Mouse (Mus musculus) central nervous system, embryonic 14 days (tissue): ENCODE measurements around the gene Tmem30c. TPM values are rescaled to one million over a fixed set of nuclear protein-coding genes. Genes with fewer than 3 reads are reported as not detected.

Experiments
- polyA plus RNA-seq: library from polyadenylated mRNA; depleted of rRNA; stranded (reverse); fragments of >200 nt; gene quantifications from 2 replicates; pipeline ENCODE4 v1.2.3, GENCODE M21; 2012; rRNA removed

The Tmem30c gene
- 1.2 and 1.3 TPM in 2 replicates for polyA plus RNA-seq

DNA sequence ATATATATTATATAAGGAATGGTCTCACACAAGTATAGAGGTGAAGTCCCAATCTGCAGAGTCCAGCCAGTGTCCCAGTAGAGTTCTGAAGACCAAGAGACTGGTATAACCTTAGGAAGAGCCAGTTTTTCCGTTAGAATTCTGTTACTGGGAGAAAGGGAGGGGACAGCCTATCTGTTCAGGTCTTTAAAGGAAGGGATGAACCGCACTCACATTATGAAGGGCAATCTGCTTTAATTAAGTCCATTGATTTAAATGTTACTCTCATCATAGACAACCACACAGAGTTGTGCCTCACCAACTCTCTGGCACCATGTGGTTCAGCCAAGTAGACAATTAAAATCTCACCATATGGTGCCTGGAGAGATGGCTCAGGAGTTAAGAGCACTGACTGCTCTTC, at the start of gene Tmem30c:
Tmem30c (minus strand) TSS at position 101 of the 400 bp plus-strand sequence.

DNA sequence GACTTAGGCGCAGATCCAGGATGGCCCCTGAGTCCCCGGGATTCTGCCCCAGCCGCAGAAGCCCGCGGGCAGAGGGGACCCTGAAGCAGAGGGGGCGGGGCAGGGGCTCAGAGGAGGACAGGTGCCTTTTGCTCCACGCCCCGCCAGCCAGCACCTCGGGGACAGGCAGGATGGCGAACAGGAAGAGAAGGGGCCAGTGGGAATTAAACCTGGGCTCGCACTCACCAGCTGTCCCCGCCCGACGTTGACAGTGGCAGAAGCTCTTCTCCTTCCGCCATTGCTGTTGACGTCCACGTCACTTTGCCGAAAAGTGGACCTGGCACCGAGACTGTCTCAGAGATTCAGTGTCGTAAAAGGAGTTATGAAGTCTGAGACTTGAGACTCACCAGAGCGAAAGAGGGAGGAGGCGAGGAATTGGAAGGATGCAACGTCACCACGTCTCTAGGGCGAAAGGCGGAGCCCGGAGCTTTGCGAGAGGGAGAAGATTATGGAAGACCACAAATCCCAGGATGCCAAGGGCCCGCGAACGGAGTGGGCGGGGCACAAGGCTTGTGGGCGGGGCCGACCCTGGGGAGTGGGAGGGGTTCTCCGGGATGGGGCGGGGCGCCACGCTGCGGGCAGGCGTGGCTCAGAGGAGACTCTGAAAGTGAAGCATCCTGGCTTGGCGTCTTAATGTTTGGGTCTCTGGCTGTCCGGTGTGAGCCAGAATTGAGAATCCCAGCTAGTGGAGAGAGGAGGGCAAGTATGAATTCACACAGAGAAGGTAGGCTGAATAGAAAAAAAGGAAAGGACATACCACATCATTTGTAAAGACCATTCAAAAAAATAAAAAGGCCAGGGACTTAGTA, 61.4 kb downstream of the Tmem30c start, which contains the start of gene Tbc1d23:
Tbc1d23 (minus strand) TSS at position 416 of the 848 bp plus-strand sequence.

Other genes starting within 250 kb of the Tmem30c start
- gene Tmem45a2, start 221.5 kb downstream of the Tmem30c start, polyA plus RNA-seq, result not detected in 2 replicates
- gene Tomm70a, start 171.2 kb downstream of the Tmem30c start, polyA plus RNA-seq, result 46.2 and 50.4 TPM in 2 replicates
- gene Nit2, start 125.5 kb downstream of the Tmem30c start, polyA plus RNA-seq, result 22.7 and 25.1 TPM in 2 replicates
- 50.6 and 56.0 TPM in 2 replicates for gene Tbc1d23, start 61.4 kb downstream of the Tmem30c start, polyA plus RNA-seq
- gene Filip1l, start 60.2 kb upstream of the Tmem30c start, polyA plus RNA-seq, result 1.9 and 4.9 TPM in 2 replicates